Mouse (Mus musculus) layer of hippocampus, adult 18-20 months (tissue): ENCODE results near the gene Crim1. TPM values are rescaled to one million over a fixed set of nuclear protein-coding genes. Genes with fewer than 3 reads are reported as not detected.
A peak's percentile ranks its signal among the peaks of the same experiment; 100 is the strongest.

ENCODE experiments used
- DNase-seq, 2 experiments: peaks; one replicate each; pipeline ENCODE4 v3.0.0; 2022; ENCODE audit warnings: low spot score in 2 of 2
- long read RNA-seq: library from polyadenylated mRNA; stranded (forward); transcript quantifications from one replicate; pipeline ENCODE4 v2.0.0, GENCODE M21; 2021
- total RNA-seq, 2 experiments: library from RNA; stranded (reverse); gene quantifications; 2 replicates each; pipeline ENCODE4 v1.2.3; 2021

Crim1 gene
- 100 to 1,000 TPM; 151 TPM for total RNA-seq
- long read RNA-seq, full-length matches to known transcripts, result 1 of 8 reads
- long read RNA-seq, partial matches to known transcripts, result 1 of 8 reads
- long read RNA-seq, other reads (novel, unspliced or antisense), result 6 of 8 reads

GRCm38 (mm10) chr17:78199626-78200560 is at the start of gene Crim1:
Gene Crim1 (plus strand): TSS chr17:78200248.
- peak; percentile 63 to 75 for DNase-seq

- DNase-seq, result no peak
Measured at GRCm38 (mm10) chr17:78151479-78152282, 48.4 kb upstream of the Crim1 start.

DNA sequence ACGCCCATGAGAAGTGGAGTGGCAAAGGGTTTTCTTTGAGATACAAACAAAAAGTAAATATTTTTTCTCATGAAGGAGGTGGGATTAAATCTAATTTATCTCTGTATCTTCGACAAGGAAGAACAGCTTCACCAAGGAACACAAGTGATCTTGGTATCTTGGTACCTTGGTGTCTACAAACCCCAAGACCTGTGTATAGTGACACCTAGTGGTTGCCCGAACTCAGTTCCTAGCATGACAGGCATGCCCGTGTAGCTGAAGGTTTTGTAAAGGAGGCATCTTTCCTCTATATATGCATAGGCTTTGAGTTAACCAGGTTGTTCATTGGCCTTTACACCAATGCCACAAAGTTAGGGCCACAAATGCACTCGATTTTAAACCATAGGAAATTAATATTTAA is 36.8 kb upstream of the Crim1 start:
- peak; percentile 45 to 86 for DNase-seq

DNA sequence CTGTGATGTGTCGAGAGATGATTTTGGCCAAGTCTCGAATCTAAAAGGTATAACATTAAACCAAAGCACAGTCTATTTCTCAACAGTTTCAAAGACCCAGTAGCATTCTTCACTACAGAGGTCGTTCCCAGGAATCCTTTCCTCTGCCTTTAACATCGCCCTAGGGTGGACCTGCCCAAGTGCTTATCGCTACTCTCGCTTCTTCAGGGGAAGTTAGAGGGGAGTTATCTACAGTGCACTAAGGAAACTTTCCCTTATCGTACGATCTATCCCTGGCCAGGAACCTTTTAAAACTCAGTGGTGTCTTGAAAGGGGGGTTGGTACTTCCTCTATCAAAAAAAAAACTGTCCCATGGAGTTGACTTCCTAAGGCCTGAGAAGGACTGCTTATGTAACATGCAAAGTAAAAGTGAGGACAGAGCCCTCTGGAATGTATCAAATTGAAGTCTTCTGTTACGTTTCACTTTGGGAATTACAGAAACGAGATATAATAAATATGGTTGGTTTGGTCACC is 36.3 kb upstream of the Crim1 start:
- DNase-seq, result no peak

DNA sequence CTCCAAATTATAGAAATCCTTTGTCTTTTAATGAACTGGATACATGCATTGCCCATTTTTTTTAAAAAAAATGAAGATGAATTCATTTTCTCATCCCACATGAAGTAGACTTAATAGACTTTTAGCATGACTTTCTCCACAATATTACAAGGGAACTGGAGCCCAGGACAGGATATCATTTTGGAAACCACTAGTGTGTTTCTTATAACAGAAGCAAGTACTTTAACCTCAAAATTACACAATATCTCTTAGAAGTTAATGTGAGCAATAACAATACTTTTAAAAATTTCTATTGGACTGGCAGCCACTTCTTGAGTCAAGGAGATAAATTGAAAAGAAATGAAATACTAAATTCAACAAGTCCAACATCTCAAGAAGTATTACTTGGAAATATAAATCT is 34.2 kb upstream of the Crim1 start:
- DNase-seq, result no peak

GRCm38 (mm10) chr17:78166566-78166965 is 33.5 kb upstream of the Crim1 start:
- DNase-seq, result peak; percentile 21 to 56

DNA sequence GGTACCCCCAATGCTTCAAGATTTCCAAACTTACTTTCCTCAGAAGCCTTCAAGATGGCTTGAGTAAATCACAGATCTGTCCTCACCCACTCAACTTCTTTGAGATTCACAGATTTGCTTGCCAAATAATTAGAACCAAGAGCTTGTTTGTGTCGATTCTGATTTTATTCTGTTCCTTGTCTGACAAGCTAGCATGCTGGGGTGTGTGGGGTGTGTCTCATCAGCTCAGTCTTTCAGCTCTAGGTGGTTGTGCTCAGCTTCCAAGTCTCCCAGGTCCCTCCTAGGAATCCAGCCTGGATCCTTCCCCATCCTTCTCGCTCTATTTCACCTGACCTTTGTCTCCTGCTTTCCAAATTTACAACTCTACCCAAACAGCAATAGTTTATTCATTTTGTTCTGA is 27.7 kb upstream of the Crim1 start:
- peak in 1 of 2 experiments; percentile 13 for DNase-seq

DNA sequence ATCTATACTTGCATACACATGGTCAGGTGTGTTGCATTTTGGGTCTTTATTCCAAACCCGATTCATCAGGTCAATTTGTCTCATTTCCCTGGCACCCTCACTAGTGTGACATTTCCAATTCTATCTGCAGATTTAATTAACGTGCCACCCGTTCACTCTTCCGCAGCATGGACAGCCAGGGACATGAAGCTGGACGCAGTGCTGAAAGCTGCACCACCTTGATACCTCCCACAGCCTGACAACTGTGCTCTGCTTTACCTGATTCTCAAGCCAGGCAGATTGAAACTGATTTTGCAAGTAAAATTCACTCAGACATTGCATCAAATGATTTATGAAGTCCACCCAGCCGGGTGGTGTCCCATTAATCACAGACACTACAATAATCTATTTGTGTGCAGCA is 19.3 kb upstream of the Crim1 start:
- DNase-seq, result no peak

- no peak for DNase-seq
Measured at GRCm38 (mm10) chr17:78196184-78196583, 3.9 kb upstream of the Crim1 start.

- DNase-seq, result peak in 1 of 2 experiments; percentile 50
Measured at GRCm38 (mm10) chr17:78197111-78197510, 2.9 kb upstream of the Crim1 start.

- no peak for DNase-seq
Measured at GRCm38 (mm10) chr17:78198140-78198539, 1.9 kb upstream of the Crim1 start.

DNA sequence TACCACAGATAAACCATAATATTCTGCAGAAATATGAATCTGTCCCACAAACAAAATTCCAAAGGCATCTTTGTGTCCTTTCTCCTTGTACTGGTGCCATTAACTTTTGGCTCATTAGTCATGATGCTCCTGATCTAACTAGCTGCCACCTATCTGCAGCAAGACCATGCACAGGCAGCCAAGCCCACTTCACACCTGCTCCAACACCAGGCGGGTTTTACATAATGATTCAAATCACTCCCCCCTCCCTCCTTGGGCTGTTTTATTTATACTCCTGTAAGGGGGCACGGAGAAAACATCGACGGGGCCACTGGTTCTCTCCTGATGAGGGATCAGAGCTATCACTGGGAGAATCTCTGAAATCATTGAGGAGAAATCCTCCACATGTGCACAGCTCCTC is 1.2 kb upstream of the Crim1 start:
- DNase-seq, result no peak

DNA sequence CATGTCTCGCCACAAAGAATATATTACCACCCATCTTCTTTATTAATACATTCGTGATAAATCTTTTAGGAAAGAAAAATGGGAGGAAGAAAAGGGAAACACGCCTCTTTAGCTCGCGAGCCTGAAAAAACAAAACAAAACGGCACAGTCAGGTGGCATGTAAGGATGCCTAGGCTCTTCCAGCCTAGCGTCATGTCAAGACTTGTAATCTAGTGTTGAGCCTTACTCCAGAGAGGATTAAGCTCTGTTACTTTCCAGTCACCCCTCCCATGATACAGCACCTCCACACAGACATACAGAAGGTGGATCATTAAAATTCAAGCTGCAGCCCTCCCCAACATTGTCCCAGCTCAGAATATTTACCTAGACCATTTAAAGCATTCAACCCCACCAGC is 820 bp upstream of the Crim1 start:
- DNase-seq, result no peak

- peak; percentile 25 to 58 for DNase-seq
Measured at GRCm38 (mm10) chr17:78200561-78201220, 643 bp downstream of the Crim1 start.

DNA sequence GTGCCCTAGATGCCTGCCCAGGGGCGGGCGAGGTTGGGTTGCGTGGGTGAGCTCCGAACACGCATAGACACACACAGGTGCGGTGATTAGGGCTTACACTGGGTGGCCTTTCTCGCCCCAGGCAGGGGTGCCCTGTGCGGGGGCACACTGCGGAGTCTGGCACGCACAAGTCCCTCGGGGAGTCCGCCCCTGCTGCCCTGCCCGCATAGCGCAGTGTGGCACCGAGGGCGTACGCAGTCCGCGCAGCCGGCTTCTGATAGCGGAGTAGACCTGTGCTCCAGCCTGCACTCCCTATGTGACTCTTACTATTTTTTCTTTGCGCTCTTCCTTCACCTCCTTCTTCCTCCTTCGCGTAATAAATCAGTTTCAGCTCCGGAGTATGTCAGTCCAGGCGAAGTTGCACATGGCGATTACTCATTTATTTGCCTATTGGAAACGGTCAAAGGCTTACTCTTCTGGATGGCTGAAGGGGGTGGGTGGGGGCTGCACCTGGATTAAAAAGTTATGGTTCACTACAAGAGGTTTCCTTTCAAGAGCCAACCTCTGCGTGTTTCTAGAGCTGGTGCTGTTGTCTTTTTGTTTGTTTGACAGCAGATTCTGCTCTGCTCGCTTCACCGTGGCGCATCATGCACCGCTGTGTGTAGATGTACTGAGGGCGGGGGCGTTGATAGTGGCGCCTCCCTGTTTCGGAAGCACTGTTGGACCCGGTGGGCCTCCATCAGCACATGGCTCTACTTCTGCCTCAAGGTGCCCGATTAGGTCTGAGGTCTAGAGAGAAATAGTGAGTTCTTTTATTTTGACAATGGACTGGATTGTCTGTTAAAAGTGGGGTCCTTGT is 1.4 kb downstream of the Crim1 start:
- peak in 1 of 2 experiments; percentile 41 for DNase-seq

DNA sequence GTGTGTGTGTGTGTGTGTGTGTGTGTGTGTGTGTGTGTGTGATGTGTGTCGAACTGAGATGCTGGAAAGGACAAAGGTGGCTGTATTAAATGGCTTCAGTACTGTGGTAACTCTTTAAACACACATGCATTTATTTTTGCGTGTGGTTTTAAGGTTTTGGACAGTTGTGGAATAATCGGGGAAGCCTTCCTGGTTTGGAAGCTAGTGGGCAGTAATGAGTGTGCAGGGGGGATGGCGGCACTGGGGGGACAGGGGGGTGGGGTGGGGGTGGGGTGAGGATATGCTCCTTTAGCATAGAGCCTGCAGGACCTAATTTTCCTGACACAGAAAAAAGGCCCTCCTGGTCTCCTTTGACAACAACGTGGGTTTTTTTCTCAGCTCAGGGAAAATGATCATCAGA is 2.2 kb downstream of the Crim1 start:
- no peak for DNase-seq

DNA sequence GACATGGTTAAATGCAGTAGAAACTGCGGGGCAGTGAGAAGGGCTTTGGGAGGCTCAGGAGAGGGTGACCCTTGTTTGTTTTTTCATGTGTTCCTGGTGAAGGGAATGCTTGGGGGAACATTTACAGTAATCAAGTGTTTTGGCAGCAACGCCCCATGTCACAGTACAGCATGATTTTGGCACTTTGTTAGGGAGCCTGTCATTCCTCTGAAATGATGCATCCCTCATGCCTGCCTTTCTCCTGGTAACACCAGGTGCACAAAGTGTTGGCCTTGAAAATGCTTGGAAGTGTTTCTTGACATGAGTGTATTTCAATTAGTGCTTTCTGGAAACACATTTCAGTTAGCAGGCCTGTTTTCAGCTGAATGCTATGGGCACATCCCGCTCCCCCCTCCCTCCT is 2.7 kb downstream of the Crim1 start:
- no peak for DNase-seq

DNA sequence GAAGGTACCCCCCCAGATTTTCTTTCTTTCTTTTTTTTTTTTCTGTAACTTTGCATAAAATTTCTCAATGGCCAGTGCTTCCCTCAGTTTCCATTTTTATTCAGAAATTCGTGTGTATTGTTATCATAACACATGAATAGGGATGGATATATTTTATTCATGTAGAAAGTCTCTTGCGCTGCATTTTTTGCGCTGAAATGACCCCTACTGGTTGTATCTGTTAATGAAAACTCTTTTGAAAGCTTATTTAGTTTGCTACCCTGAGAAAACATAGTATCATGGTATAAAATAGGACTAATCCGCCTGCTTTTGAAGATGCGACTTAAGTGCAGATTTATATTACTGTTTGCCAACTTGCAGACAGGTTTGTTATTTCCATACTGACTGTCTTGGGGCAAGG is 3.4 kb downstream of the Crim1 start:
- DNase-seq, result peak in 1 of 2 experiments; percentile 58

DNA sequence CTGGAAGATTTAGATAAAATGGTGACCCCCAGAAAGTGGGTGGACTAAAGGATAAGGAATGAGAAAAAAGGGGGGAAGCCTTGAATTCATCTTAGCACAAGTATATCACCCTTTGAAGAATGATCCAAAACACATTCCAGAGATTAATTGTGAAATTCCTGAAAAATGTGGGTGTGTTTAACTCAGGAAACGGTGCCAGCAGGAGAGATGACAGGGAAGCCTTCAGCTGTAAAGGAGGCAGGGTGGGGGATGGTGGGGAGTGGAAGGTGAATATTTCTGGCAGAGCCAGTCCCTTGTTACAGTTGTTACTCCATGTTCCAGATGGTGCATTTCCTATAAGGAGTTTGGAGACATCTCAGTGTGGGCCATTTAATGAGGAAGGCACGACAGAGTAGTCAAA is 6.4 kb downstream of the Crim1 start:
- no peak for DNase-seq

GRCm38 (mm10) chr17:78207246-78207645 is 7.2 kb downstream of the Crim1 start:
- DNase-seq, result no peak
